ENCODE assay signal across 21 mouse cellular contexts in genomic region chr14:121838161-121838560, GRCm38 (mm10). TPM values are rescaled to one million over a fixed set of nuclear protein-coding genes. Genes with fewer than 3 reads are reported as not detected.
DNase-seq lines count a peak whose midpoint lies in the region; ATAC-seq lines count a peak whose summit lies in the region.
"Had no signal": no experiment of that assay in that cellular context is flagged by ENCODE, and none has a peak within 500 bp of the region (broad histone marks: within the 10 kb centered on the region; RNA-seq: fewer than 3 reads in every experiment).

No protein-coding gene starts in this region.

- WGBS in midbrain, embryonic 14.5 days: 92% methylated on average over 4 of the region's 4 CpGs

- no peaks in the 10 kb centered on the region for H3K36me3 ChIP-seq in midbrain, embryonic 14.5 days (ENCODE audit: control insufficient read depth, insufficient read depth, low read length)
- H3K36me3 ChIP-seq: embryonic facial prominence, embryonic 10.5 days; embryonic facial prominence, embryonic 12.5 days; forebrain, embryonic 12.5 days; forebrain, embryonic 15.5 days; G1E had no signal

- H3K27ac ChIP-seq in midbrain, embryonic 14.5 days (replicated peaks; ENCODE audit: low read depth, low read length): no peak overlapping the region
- H3K27ac ChIP-seq: embryonic facial prominence, embryonic 10.5 days; embryonic facial prominence, embryonic 12.5 days; forebrain, embryonic 12.5 days; forebrain, embryonic 15.5 days had no signal

- no peaks in the 10 kb centered on the region for H3K27me3 ChIP-seq in midbrain, embryonic 14.5 days (ENCODE audit: control insufficient read depth, insufficient read depth, low read length)
- H3K27me3 ChIP-seq: embryonic facial prominence, embryonic 12.5 days; forebrain, embryonic 12.5 days; forebrain, embryonic 15.5 days; Patski had no signal

- ATAC-seq in midbrain, embryonic 14.5 days (ENCODE audit: low FRiP score, low TSS enrichment): no peak
- ATAC-seq: activated CD4-positive, CD25-positive, alpha-beta regulatory T cell, adult 4 months; forebrain, embryonic 15.5 days; forebrain, postnatal 0 days; Patski had no signal

- no peak overlapping the region for H3K4me2 ChIP-seq in midbrain, embryonic 14.5 days (ENCODE audit: low read length)
- H3K4me2 ChIP-seq: embryonic facial prominence, embryonic 12.5 days; forebrain, embryonic 12.5 days; forebrain, embryonic 15.5 days had no signal

- peaks cover 7% of the 10 kb centered on the region for H3K9me3 ChIP-seq in midbrain, embryonic 14.5 days (ENCODE audit: control insufficient read depth, low read length)

- H3K9ac ChIP-seq in midbrain, embryonic 14.5 days (replicated peaks; ENCODE audit: low read length): no peak overlapping the region
- H3K9ac ChIP-seq: embryonic facial prominence, embryonic 12.5 days; forebrain, embryonic 12.5 days; forebrain, embryonic 15.5 days; forebrain, postnatal 0 days had no signal

- DNase-seq in heart, adult 11 months: peak; percentile 61
- no peak for DNase-seq in heart, adult 18-20 months
- peak; percentile 61 for DNase-seq in R1 (ENCODE audit: low read depth, low spot score)
- no peak for DNase-seq in thymus, postnatal 4 days
- DNase-seq in midbrain, embryonic 14.5 days: no peak
- DNase-seq: adrenal gland, adult 8-10 months; adrenal gland, postnatal 14 days; adrenal gland, postnatal 36 days; cerebellum, adult 11-12 months; cerebellum, adult 2 months; cerebellum, adult 9-10 months; cerebellum, postnatal 10 days; cerebellum, postnatal 25 days; forebrain, postnatal 0 days had no signal

- no peaks in the 10 kb centered on the region for H3K4me1 ChIP-seq in midbrain, embryonic 14.5 days (ENCODE audit: control insufficient read depth, insufficient read depth, low read length)
- H3K4me1 ChIP-seq: embryonic facial prominence, embryonic 10.5 days; embryonic facial prominence, embryonic 12.5 days; forebrain, embryonic 12.5 days; forebrain, embryonic 15.5 days had no signal

- no peak overlapping the region for H3K4me3 ChIP-seq in midbrain, embryonic 14.5 days (replicated peaks; ENCODE audit: low read depth, low read length)
- H3K4me3 ChIP-seq: embryonic facial prominence, embryonic 10.5 days; embryonic facial prominence, embryonic 12.5 days; forebrain, embryonic 12.5 days; forebrain, embryonic 15.5 days had no signal

RNA-seq across cellular contexts. Expression of gene Ubac2, which starts 40.3 kb away (rescaled TPM):
- 10 to 100 TPM; 28.9 to 31.0 TPM for total RNA-seq in heart, adult 18-20 months (2021)
- 37.4 and 52.4 TPM in 2 replicates for polyA plus RNA-seq in midbrain, embryonic 14.5 days (2014; fragmentation: Nextera tagmentation; extraction: Ambion mirVana)

RNA-seq across cellular contexts. Expression of gene Dock9, which starts 40.5 kb away (rescaled TPM):
- 10 to 100 TPM; 21.6 to 27.8 TPM for total RNA-seq in heart, adult 18-20 months (2021)
- 11.2 and 11.3 TPM in 2 replicates for polyA plus RNA-seq in midbrain, embryonic 14.5 days (2014; fragmentation: Nextera tagmentation; extraction: Ambion mirVana)

Comparison
In these comparisons a context has a peak if more than half of its experiments do, and no peak if none do; other contexts are left out.
1. DNase-seq: peak in heart, adult 11 months (single experiment) and R1 (single experiment); none in heart, adult 18-20 months (0 of 2), thymus, postnatal 4 days (single experiment) and midbrain, embryonic 14.5 days (single experiment).